Mouse (Mus musculus): ENCODE results near the gene Znrf2.

DNA sequence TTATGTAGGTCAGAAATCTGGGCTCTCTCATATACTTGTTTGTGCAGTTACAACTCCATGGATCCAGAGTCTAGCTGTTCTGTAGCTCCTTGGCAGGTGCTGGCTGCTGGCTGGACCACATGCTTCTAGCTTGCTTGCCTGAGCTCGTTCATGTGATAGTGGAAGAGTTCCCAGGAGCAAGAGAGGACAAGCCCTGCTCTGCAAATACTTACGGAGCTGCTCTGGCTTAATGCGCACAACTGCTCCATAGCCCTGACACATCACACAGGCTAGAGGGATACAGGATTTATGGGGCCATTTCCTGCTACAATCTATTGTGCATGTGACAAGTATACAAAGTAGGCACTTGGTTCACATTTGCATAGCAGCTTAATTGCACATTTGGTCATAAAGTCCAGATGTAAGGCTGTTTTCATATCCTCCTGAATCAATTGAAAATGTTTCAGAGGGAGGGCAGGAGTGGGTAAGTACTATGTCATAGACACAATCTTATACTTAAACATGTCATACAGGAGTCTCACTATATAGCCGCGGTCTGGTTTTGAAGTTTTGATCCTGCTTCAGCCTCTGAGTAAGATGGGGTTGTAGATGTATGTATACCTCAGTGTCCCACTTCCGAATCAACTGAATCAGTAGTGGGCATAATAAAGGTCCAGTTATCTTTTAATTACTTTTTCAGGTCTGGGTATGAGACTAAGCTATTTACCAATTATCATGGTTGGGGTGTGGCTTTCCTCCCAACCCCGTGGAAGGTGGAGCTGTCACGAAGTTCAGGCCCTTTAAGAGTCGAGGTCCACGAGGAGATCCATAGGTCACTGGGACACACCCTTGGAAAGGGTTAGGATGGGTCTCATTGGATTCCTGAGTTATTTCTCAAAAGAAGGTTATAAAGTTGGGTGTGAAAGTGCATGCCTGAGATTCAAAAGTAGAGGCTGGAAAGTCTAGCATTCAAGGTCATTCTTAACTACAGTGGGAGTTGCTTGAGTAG, 89.6 kb downstream of the Znrf2 start:
- TF ChIP-seq CTCF (IDR thresholded peaks at IDR 0.05; ENCODE audit: low read depth) (no peak), EP300 (IDR thresholded peaks at IDR 0.05; ENCODE audit: low read depth) (no peak)

Data from liver, embryonic 14.5 days (tissue).